Mouse (Mus musculus) intestine, embryonic 14.5 days (tissue): ENCODE data around the gene Csnka2ip. TPM values are rescaled to one million over a fixed set of nuclear protein-coding genes. Genes with fewer than 3 reads are reported as not detected.

ENCODE experiments used
- polyA plus RNA-seq: library from polyadenylated mRNA; unstranded; fragments of >200 nt; fragmentation: Nextera tagmentation; extraction: Ambion mirVana; gene quantifications from 2 replicates; pipeline ENCODE4 v1.2.1, GENCODE M21; 2014

The Csnka2ip gene
- polyA plus RNA-seq, 1 experiment from 2014 or later, result not detected

Other genes with a start within 250 kb of the Csnka2ip start
- gene 4930453N24Rik, start 168.8 kb upstream of the Csnka2ip start, polyA plus RNA-seq, result 20.9 and 24.0 TPM in 2 replicates
- gene Zfp654, start 249.2 kb upstream of the Csnka2ip start, polyA plus RNA-seq, result 7.5 and 7.9 TPM in 2 replicates
- gene Cggbp1, start 249.6 kb upstream of the Csnka2ip start, polyA plus RNA-seq, result 76.6 and 84.6 TPM in 2 replicates